Mouse (Mus musculus) bone marrow, adult 2 months (tissue): Measurements from ENCODE around the gene Mbd3.

Experiments
- CTCF ChIP-seq: fragments of 200-500 bp; IDR thresholded peaks from 2 replicates; pipeline ENCODE4 v1.5.1; 2011; ENCODE audit warnings: low read length, control low read depth; ENCODE audit not compliant: control insufficient read depth, insufficient read depth
- POLR2A ChIP-seq: fragments of 200-500 bp; IDR thresholded peaks from 2 replicates; pipeline ENCODE4 v1.6.1; 2011; ENCODE audit warnings: low read depth, mild to moderate bottlenecking, control low read depth, low read length, borderline replicate concordance; ENCODE audit not compliant: control insufficient read depth

DNA sequence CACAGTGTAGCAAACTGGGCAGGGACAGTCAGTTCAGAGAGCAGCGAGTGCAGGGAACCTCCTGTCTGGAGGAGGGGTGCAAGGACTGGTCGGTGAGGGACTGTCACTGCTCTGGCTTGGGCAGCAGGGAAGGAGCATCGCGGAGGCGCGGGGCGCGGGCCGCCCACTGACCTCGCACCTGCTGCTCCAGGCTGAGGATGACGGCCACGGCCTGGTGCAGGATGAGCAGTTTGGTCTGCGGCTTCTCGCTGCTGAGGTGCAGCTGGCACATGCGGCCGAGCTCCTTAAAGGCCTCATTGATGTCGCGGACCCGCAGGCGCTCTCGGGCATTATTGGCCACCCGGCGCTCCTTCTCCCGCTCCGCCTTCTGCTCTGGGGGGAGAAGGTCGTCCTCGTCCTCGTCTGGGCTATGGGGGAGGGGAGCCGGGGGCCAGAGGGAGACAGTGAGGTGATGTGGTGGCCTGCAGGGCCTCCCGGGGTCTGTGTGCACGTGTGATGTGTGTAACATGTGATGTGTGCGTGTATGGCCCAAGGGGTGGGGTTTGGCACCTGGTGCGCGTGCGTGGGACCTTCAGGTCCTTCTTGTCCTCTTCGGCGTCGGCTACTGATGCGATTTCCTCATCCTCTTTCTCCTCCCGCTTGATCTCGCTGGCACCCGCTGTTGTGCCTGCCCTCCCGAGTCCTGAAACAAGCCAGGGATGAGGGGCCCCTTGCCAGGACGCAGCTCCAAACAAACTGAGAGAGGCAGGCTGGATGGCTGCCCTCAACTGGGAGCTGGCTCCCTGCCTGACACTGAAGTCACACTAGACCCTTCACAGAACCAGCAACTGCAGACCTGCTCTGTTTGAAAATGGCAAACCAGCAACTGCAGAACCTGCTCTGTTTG is 13.5 kb upstream of the Mbd3 start:
- TF ChIP-seq POLR2A (peak; percentile 20; the same call in 1 of the 2 replicates), CTCF (no peak)
